Mouse (Mus musculus): Measurements from ENCODE around the gene Man1c1. TPM values are rescaled to one million over a fixed set of nuclear protein-coding genes. Genes with fewer than 3 reads are reported as not detected.

Man1c1 gene
- polyA plus RNA-seq, 2 experiments, result 5.1 to 9.1 TPM

GRCm38 (mm10) chr4:134692388-134692787 lies 11.7 kb downstream of the Man1c1 start:
- no peaks in the 10 kb centered on the region for H3K9me3 ChIP-seq (ENCODE audit: control insufficient read depth, low read length)
- no peaks in the 10 kb centered on the region for H3K36me3 ChIP-seq (ENCODE audit: control insufficient read depth, insufficient read depth, low read length)
- H3K9ac ChIP-seq (ENCODE audit: low read depth, low read length, severe bottlenecking), result no peak overlapping the region
- no peak for DNase-seq (ENCODE audit: low spot score)
- H3K4me3 ChIP-seq (replicated peaks; ENCODE audit: low read length), result no peak overlapping the region
- no peak for ATAC-seq (ENCODE audit: low FRiP score, low read depth)
- TF ChIP-seq POLR2A (IDR thresholded peaks at IDR 0.05; ENCODE audit: borderline replicate concordance, extremely low read depth, insufficient read depth, insufficient read length), result no peak
- H3K27me3 ChIP-seq (ENCODE audit: control insufficient read depth, insufficient read depth, low read length), result no peaks in the 10 kb centered on the region
- H3K4me1 ChIP-seq (ENCODE audit: control insufficient read depth, insufficient read depth, low read length), result no peaks in the 10 kb centered on the region
- 96% methylated on average over 1 of the region's 1 CpGs for WGBS
- no peak overlapping the region for H3K4me2 ChIP-seq (replicated peaks; ENCODE audit: low read depth, low read length, severe bottlenecking)
- H3K27ac ChIP-seq (replicated peaks; ENCODE audit: low read depth, low read length), result no peak overlapping the region

- no peaks in the 10 kb centered on the region for H3K36me3 ChIP-seq (ENCODE audit: control insufficient read depth, insufficient read depth, low read length)
- H3K9ac ChIP-seq (ENCODE audit: low read depth, low read length, severe bottlenecking), result no peak overlapping the region
- no peak overlapping the region for H3K27ac ChIP-seq (replicated peaks; ENCODE audit: low read depth, low read length)
- TF ChIP-seq POLR2A (IDR thresholded peaks at IDR 0.05; ENCODE audit: borderline replicate concordance, extremely low read depth, insufficient read depth, insufficient read length), result no peak
- no peak overlapping the region for H3K4me2 ChIP-seq (replicated peaks; ENCODE audit: low read depth, low read length, severe bottlenecking)
- no peaks in the 10 kb centered on the region for H3K9me3 ChIP-seq (ENCODE audit: control insufficient read depth, low read length)
- DNase-seq (ENCODE audit: low spot score) (no peak), ATAC-seq (ENCODE audit: low FRiP score, low read depth) (no peak)
- H3K4me3 ChIP-seq (replicated peaks; ENCODE audit: low read length), result no peak overlapping the region
- 84% methylated on average over 13 of the region's 13 CpGs for WGBS
- H3K27me3 ChIP-seq (ENCODE audit: control insufficient read depth, insufficient read depth, low read length), result no peaks in the 10 kb centered on the region
- H3K4me1 ChIP-seq (ENCODE audit: control insufficient read depth, insufficient read depth, low read length), result peaks cover 22% of the 10 kb centered on the region
These were observed 17.9 kb downstream of the Man1c1 start for GRCm38 (mm10) chr4:134686022-134686661.

- DNase-seq (ENCODE audit: low spot score), result no peak
- no peak for ATAC-seq (ENCODE audit: low FRiP score, low read depth)
- Histone ChIP-seq H3K27me3 (ENCODE audit: control insufficient read depth, insufficient read depth, low read length) (no peaks in the 10 kb centered on the region), H3K36me3 (ENCODE audit: control insufficient read depth, insufficient read depth, low read length) (no peaks in the 10 kb centered on the region), H3K9ac (ENCODE audit: low read depth, low read length, severe bottlenecking) (no peak overlapping the region), H3K4me2 (replicated peaks; ENCODE audit: low read depth, low read length, severe bottlenecking) (no peak overlapping the region), H3K27ac (replicated peaks; ENCODE audit: low read depth, low read length) (no peak overlapping the region), H3K9me3 (ENCODE audit: control insufficient read depth, low read length) (no peaks in the 10 kb centered on the region), H3K4me3 (replicated peaks; ENCODE audit: low read length) (no peak overlapping the region), H3K4me1 (ENCODE audit: control insufficient read depth, insufficient read depth, low read length) (peaks cover 22% of the 10 kb centered on the region)
- WGBS, result 73% methylated on average over 9 of the region's 9 CpGs
- no peak for TF ChIP-seq POLR2A (IDR thresholded peaks at IDR 0.05; ENCODE audit: borderline replicate concordance, extremely low read depth, insufficient read depth, insufficient read length)
These were observed 19.3 kb downstream of the Man1c1 start for GRCm38 (mm10) chr4:134684637-134685338.

- H3K4me1 ChIP-seq (ENCODE audit: control insufficient read depth, insufficient read depth, low read length), result peaks cover 22% of the 10 kb centered on the region
- no peak overlapping the region for H3K27ac ChIP-seq (replicated peaks; ENCODE audit: low read depth, low read length)
- DNase-seq (ENCODE audit: low spot score), result no peak
- no peaks in the 10 kb centered on the region for H3K9me3 ChIP-seq (ENCODE audit: control insufficient read depth, low read length)
- no peak overlapping the region for H3K9ac ChIP-seq (ENCODE audit: low read depth, low read length, severe bottlenecking)
- H3K36me3 ChIP-seq (ENCODE audit: control insufficient read depth, insufficient read depth, low read length), result no peaks in the 10 kb centered on the region
- H3K4me2 ChIP-seq (replicated peaks; ENCODE audit: low read depth, low read length, severe bottlenecking), result no peak overlapping the region
- TF ChIP-seq POLR2A (IDR thresholded peaks at IDR 0.05; ENCODE audit: borderline replicate concordance, extremely low read depth, insufficient read depth, insufficient read length), result no peak
- no peak for ATAC-seq (ENCODE audit: low FRiP score, low read depth)
- no peaks in the 10 kb centered on the region for H3K27me3 ChIP-seq (ENCODE audit: control insufficient read depth, insufficient read depth, low read length)
- H3K4me3 ChIP-seq (replicated peaks; ENCODE audit: low read length), result no peak overlapping the region
- WGBS, result 64% methylated on average over 8 of the region's 8 CpGs
These were observed 20.2 kb downstream of the Man1c1 start for GRCm38 (mm10) chr4:134683892-134684291.

- no peaks in the 10 kb centered on the region for H3K36me3 ChIP-seq (ENCODE audit: control insufficient read depth, insufficient read depth, low read length)
- no peak for TF ChIP-seq POLR2A (IDR thresholded peaks at IDR 0.05; ENCODE audit: borderline replicate concordance, extremely low read depth, insufficient read depth, insufficient read length)
- no peaks in the 10 kb centered on the region for H3K9me3 ChIP-seq (ENCODE audit: control insufficient read depth, low read length)
- 0 out of 2 replicates have a peak overlapping the region, but pooled peaks have one; percentile 58 for H3K27ac ChIP-seq (replicated peaks; ENCODE audit: low read depth, low read length)
- H3K4me3 ChIP-seq (replicated peaks; ENCODE audit: low read length), result no peak overlapping the region
- H3K27me3 ChIP-seq (ENCODE audit: control insufficient read depth, insufficient read depth, low read length), result no peaks in the 10 kb centered on the region
- DNase-seq (ENCODE audit: low spot score), result peak; percentile 45
- peaks cover 22% of the 10 kb centered on the region for H3K4me1 ChIP-seq (ENCODE audit: control insufficient read depth, insufficient read depth, low read length)
- ATAC-seq (ENCODE audit: low FRiP score, low read depth), result peak; percentile 60; the same call in 1 of the 2 replicates
- peak overlapping the region; percentile 23 for H3K4me2 ChIP-seq (replicated peaks; ENCODE audit: low read depth, low read length, severe bottlenecking)
- H3K9ac ChIP-seq (ENCODE audit: low read depth, low read length, severe bottlenecking), result 0 out of 2 replicates have a peak overlapping the region, but pooled peaks have one; percentile 12
- WGBS, result 35% methylated on average over 13 of the region's 13 CpGs
These were observed 21.1 kb downstream of the Man1c1 start for GRCm38 (mm10) chr4:134683008-134683407.

Data from limb, embryonic 14.5 days (tissue).